Mouse (Mus musculus): ENCODE measurements around the gene Cfap46. TPM values are rescaled to one million over a fixed set of nuclear protein-coding genes. Genes with fewer than 3 reads are reported as not detected.

Gene Cfap46
- polyA plus RNA-seq, 1 experiment, result 1.0 TPM

DNA sequence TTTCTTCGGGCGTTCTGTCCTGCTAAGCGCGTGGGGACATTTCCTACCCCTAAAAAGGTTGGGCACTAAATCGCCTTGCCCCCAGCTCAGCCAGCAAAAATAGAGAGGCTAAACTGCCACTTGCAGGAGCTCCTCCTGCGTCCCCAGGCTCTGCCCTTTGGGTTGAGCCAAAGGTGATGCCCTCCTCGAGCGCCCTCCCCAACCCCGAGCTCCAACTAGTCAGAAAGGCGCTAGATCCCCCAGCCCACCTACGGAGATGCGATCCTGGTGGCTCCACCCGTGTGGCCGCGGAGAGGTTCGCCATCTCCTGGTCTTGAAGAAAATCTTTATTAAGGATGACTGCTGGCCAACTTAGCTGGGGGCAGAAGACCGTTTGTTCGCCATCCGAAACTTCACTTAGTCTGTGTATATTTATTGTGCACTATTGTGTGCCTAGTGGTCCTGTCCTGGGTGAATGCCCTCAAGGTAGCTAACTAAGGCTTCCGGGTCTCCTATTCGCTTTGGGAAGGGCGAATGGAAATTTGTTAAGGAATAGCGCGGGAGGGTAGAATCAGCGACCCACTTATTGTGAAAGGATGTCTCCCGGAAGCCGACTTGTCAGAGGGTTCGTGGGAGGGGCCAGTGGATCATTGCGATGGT is 98.3 kb downstream of the Cfap46 start:
- peaks cover 4% of the 10 kb centered on the region; the same call in 1 of the 2 replicates for H3K27me3 ChIP-seq (ENCODE audit: control insufficient read depth, insufficient read depth, low read length, poor library complexity, severe bottlenecking)
- no peaks in the 10 kb centered on the region for H3K9me3 ChIP-seq (replicated peaks; ENCODE audit: control insufficient read depth, insufficient read depth, low read length, poor library complexity, severe bottlenecking)
- H3K4me3 ChIP-seq (ENCODE audit: low read depth, low read length), result peak overlapping the region; percentile 8
- no peak overlapping the region for H3K27ac ChIP-seq (ENCODE audit: insufficient read depth, low read length)
- H3K36me3 ChIP-seq (ENCODE audit: control insufficient read depth, insufficient read depth, low read length, poor library complexity, severe bottlenecking), result no peaks in the 10 kb centered on the region
- peak; percentile 13 for TF ChIP-seq CTCF (IDR thresholded peaks at IDR 0.05; ENCODE audit: low read depth, low read length)
- TF ChIP-seq POLR2A (IDR thresholded peaks at IDR 0.05; ENCODE audit: insufficient read depth, low read length), result no peak
- H3K9ac ChIP-seq (ENCODE audit: low read depth, poor library complexity, severe bottlenecking), result 0 out of 2 replicates have a peak overlapping the region, but pooled peaks have one; percentile 23
- peaks cover 6% of the 10 kb centered on the region for H3K4me1 ChIP-seq (ENCODE audit: control insufficient read depth, insufficient read depth, low read length)

DNA sequence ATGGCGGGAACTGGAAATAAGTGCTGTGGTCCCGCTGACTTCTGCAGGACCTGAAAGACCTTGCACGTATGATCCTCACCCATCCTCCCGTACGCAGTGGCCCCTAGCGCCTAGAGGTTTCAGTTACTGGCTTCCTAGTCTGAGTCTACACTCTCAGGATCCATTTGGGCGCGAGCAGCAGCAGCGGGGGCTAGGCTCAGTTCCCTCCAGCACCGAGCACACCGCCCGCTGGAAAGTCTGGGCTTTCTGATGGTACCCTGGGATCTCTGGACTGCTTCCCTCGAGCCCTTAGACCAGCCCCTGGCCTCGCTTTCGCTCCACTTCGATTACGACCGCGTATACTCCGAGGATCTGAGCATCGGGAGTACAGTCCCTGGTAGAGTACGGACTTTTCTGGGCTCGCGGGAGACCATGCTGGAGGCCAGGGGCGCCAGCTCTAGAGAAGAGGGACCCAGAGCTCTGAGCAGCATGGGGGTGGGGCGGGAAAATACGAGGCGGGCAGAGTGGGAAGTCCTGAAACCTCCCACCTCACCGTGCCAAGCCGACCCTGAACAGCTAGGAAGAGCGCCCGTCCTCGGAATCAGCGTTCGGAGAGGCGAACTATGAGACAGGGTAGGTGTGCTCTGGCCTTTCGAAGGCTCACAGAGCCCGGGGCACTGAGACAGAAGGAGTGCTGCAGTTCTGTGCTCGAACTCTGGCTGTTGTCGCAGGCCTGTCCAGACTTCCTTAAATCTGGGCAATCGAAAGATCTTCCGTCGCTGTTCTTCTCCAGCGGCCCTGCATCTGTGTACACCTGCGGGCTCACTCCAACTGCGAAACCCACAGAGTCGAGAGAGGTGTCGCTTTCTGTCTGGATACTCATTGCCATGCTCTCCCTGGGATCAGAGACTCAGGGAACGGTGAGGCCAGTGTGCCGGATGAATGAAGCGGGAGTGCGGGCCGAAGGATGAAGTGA is 99.1 kb downstream of the Cfap46 start:
- no peaks in the 10 kb centered on the region for H3K36me3 ChIP-seq (ENCODE audit: control insufficient read depth, insufficient read depth, low read length, poor library complexity, severe bottlenecking)
- peaks cover 6% of the 10 kb centered on the region for H3K4me1 ChIP-seq (ENCODE audit: control insufficient read depth, insufficient read depth, low read length)
- H3K27ac ChIP-seq (ENCODE audit: insufficient read depth, low read length), result no peak overlapping the region
- no peaks in the 10 kb centered on the region for H3K9me3 ChIP-seq (replicated peaks; ENCODE audit: control insufficient read depth, insufficient read depth, low read length, poor library complexity, severe bottlenecking)
- no peak for TF ChIP-seq EP300 (IDR thresholded peaks at IDR 0.05; ENCODE audit: insufficient read depth, low read depth, low read length)
- no peak for TF ChIP-seq POLR2A (IDR thresholded peaks at IDR 0.05; ENCODE audit: insufficient read depth, low read length)
- TF ChIP-seq CTCF (IDR thresholded peaks at IDR 0.05; ENCODE audit: low read depth, low read length), result no peak
- H3K9ac ChIP-seq (ENCODE audit: low read depth, poor library complexity, severe bottlenecking), result peak overlapping the region; percentile 23
- H3K27me3 ChIP-seq (ENCODE audit: control insufficient read depth, insufficient read depth, low read length, poor library complexity, severe bottlenecking), result peaks cover 4% of the 10 kb centered on the region; the same call in 1 of the 2 replicates
- peak overlapping the region; percentile 8 for H3K4me3 ChIP-seq (ENCODE audit: low read depth, low read length)

- Histone ChIP-seq H3K36me3 (ENCODE audit: control insufficient read depth, insufficient read depth, low read length, poor library complexity, severe bottlenecking) (no peaks in the 10 kb centered on the region), H3K27me3 (ENCODE audit: control insufficient read depth, insufficient read depth, low read length, poor library complexity, severe bottlenecking) (peaks cover 4% of the 10 kb centered on the region; the same call in 1 of the 2 replicates), H3K27ac (ENCODE audit: insufficient read depth, low read length) (no peak overlapping the region), H3K9me3 (replicated peaks; ENCODE audit: control insufficient read depth, insufficient read depth, low read length, poor library complexity, severe bottlenecking) (no peaks in the 10 kb centered on the region), H3K9ac (ENCODE audit: low read depth, poor library complexity, severe bottlenecking) (no peak overlapping the region), H3K4me1 (ENCODE audit: control insufficient read depth, insufficient read depth, low read length) (peaks cover 8% of the 10 kb centered on the region), H3K4me3 (ENCODE audit: low read depth, low read length) (no peak overlapping the region)
- TF ChIP-seq CTCF (IDR thresholded peaks at IDR 0.05; ENCODE audit: low read depth, low read length), result no peak
- no peak for TF ChIP-seq POLR2A (IDR thresholded peaks at IDR 0.05; ENCODE audit: insufficient read depth, low read length)
- no peak for TF ChIP-seq EP300 (IDR thresholded peaks at IDR 0.05; ENCODE audit: insufficient read depth, low read depth, low read length)
Measured at GRCm38 (mm10) chr7:139583094-139583737, 100.4 kb downstream of the Cfap46 start.

DNA sequence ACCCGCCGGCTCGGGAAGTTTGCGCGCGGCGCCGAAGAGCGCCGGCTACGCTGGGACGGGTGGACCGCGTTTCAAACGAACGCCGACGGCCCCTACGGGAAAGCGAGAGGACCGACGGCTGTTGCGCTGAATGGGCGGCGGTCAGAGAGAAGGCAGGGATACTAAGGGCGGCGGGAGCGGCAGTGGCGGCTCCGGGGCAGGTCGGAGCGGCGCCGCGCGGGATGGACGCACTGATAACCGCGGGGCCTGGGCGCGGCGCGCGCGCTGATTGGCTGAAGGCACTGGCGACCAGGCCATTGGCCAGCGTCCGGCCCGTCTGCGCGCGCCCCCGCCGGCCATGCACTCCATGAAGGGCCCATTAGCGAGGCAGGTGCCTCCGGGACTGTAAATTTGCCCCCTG is 101.0 kb downstream of the Cfap46 start, which contains the start of gene Nkx6-2:
Nkx6-2 (minus strand) TSS at position 203 of the 400 bp plus-strand sequence.
- H3K4me3 ChIP-seq (ENCODE audit: low read depth, low read length), result peak within 1 kb of the TSS; percentile 70
- peaks cover 4% of the 10 kb centered on the region; the same call in 1 of the 2 replicates for H3K27me3 ChIP-seq (ENCODE audit: control insufficient read depth, insufficient read depth, low read length, poor library complexity, severe bottlenecking)
- H3K36me3 ChIP-seq (ENCODE audit: control insufficient read depth, insufficient read depth, low read length, poor library complexity, severe bottlenecking), result no peaks in the 10 kb centered on the region
- TF ChIP-seq POLR2A (IDR thresholded peaks at IDR 0.05; ENCODE audit: insufficient read depth, low read length) (no peak), CTCF (IDR thresholded peaks at IDR 0.05; ENCODE audit: low read depth, low read length) (no peak), EP300 (IDR thresholded peaks at IDR 0.05; ENCODE audit: insufficient read depth, low read depth, low read length) (no peak)
- H3K9me3 ChIP-seq (replicated peaks; ENCODE audit: control insufficient read depth, insufficient read depth, low read length, poor library complexity, severe bottlenecking), result no peaks in the 10 kb centered on the region
- H3K4me1 ChIP-seq (ENCODE audit: control insufficient read depth, insufficient read depth, low read length), result peaks cover 8% of the 10 kb centered on the region
- H3K9ac ChIP-seq (ENCODE audit: low read depth, poor library complexity, severe bottlenecking), result peak within 1 kb of the TSS; percentile 63
- H3K27ac ChIP-seq (ENCODE audit: insufficient read depth, low read length), result no peak within 1 kb of the TSS

DNA sequence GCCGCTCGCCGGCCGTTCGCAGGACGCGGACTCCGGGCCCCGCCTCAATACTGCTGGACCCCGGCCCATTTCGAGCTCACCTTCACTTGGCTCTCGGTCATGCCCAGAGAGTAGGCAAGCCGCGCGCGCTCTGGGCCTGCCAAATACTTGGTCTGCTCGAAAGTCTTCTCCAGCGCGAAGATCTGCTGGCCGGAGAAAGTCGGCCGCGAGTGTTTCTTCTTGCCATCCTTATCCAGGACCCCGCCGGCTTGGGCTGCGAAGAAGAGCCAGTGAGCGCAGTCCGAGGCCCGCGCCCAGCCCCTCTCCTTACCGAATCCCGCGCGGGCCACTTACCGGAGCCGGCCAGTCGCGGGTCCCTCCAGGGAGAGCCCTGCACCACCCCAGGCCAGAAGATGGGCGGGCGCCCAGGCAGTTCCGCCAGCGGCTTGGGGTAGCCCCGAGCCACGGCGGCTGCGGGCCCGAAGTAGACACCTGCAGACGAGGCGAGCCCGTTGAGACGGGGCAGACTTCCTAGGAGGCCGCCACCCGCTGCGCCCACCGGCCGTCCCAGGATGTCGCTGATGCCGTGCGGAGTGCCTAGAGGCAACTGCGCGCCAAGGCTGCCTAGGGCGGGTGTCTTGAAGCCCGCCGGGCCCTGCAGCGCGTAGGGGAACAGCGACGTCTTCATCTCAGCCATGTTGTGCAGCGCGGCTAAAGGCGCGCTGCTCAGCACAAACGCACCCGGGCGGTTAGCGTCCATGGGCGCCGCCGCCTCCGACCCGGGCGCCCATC is 101.6 kb downstream of the Cfap46 start:
- Histone ChIP-seq H3K9me3 (replicated peaks; ENCODE audit: control insufficient read depth, insufficient read depth, low read length, poor library complexity, severe bottlenecking) (no peaks in the 10 kb centered on the region), H3K4me3 (ENCODE audit: low read depth, low read length) (peak overlapping the region; percentile 70), H3K27me3 (ENCODE audit: control insufficient read depth, insufficient read depth, low read length, poor library complexity, severe bottlenecking) (peaks cover 4% of the 10 kb centered on the region; the same call in 1 of the 2 replicates), H3K27ac (ENCODE audit: insufficient read depth, low read length) (no peak overlapping the region), H3K36me3 (ENCODE audit: control insufficient read depth, insufficient read depth, low read length, poor library complexity, severe bottlenecking) (no peaks in the 10 kb centered on the region), H3K4me1 (ENCODE audit: control insufficient read depth, insufficient read depth, low read length) (peaks cover 8% of the 10 kb centered on the region), H3K9ac (ENCODE audit: low read depth, poor library complexity, severe bottlenecking) (peak overlapping the region; percentile 63)
- TF ChIP-seq CTCF (IDR thresholded peaks at IDR 0.05; ENCODE audit: low read depth, low read length) (no peak), EP300 (IDR thresholded peaks at IDR 0.05; ENCODE audit: insufficient read depth, low read depth, low read length) (no peak), POLR2A (IDR thresholded peaks at IDR 0.05; ENCODE audit: insufficient read depth, low read length) (no peak)
